Mouse (Mus musculus): ENCODE measurements around the gene Mcu. TPM values are rescaled to one million over a fixed set of nuclear protein-coding genes. Genes with fewer than 3 reads are reported as not detected.
A peak's percentile ranks its signal among the peaks of the same experiment; 100 is the strongest.

The Mcu gene
- polyA plus RNA-seq, 1 experiment from 2014 or later = 22.0 TPM

- Histone ChIP-seq H3K9me3 (replicated peaks) (no peaks in the 10 kb centered on the region), H3K4me1 (replicated peaks) (peaks cover 11% of the 10 kb centered on the region), H3K27ac (no peak overlapping the region), H3K27me3 (no peaks in the 10 kb centered on the region), H3K4me3 (no peak overlapping the region), H3K9ac (no peak overlapping the region), H3K36me3 (no peaks in the 10 kb centered on the region; the same call in 1 of the 2 replicates), H3K4me2 (no peak overlapping the region)
- ATAC-seq (replicated peaks; ENCODE audit: insufficient number of reproducible peaks, insufficient read depth, low FRiP score, low read depth) = no peak
- WGBS = 92% methylated on average over 1 of the region's 1 CpGs
Observed at GRCm38 (mm10) chr10:59581826-59582543, 34.5 kb downstream of the Mcu start.

- ATAC-seq (replicated peaks; ENCODE audit: insufficient number of reproducible peaks, insufficient read depth, low FRiP score, low read depth) = no peak
- H3K36me3 ChIP-seq = no peaks in the 10 kb centered on the region; the same call in 1 of the 2 replicates
- H3K4me2 ChIP-seq = no peak overlapping the region
- no peak overlapping the region for H3K27ac ChIP-seq
- no peaks in the 10 kb centered on the region for H3K27me3 ChIP-seq
- H3K9ac ChIP-seq = no peak overlapping the region
- no peak overlapping the region for H3K4me3 ChIP-seq
- H3K4me1 ChIP-seq (replicated peaks) = peaks cover 20% of the 10 kb centered on the region
- H3K9me3 ChIP-seq (replicated peaks) = no peaks in the 10 kb centered on the region
- WGBS = 90% methylated on average over 3 of the region's 3 CpGs
Observed at GRCm38 (mm10) chr10:59580593-59581149, 35.8 kb downstream of the Mcu start.

- Histone ChIP-seq H3K27ac (0 out of 2 replicates have a peak overlapping the region, but pooled peaks have one; percentile 39), H3K4me1 (replicated peaks) (peaks cover 20% of the 10 kb centered on the region), H3K9me3 (replicated peaks) (no peaks in the 10 kb centered on the region), H3K4me2 (no peak overlapping the region), H3K9ac (no peak overlapping the region), H3K27me3 (no peaks in the 10 kb centered on the region), H3K4me3 (no peak overlapping the region), H3K36me3 (no peaks in the 10 kb centered on the region; the same call in 1 of the 2 replicates)
- WGBS = 77% methylated on average over 3 of the region's 3 CpGs
- ATAC-seq (replicated peaks; ENCODE audit: insufficient number of reproducible peaks, insufficient read depth, low FRiP score, low read depth) = no peak
Observed at GRCm38 (mm10) chr10:59579645-59580044, 36.8 kb downstream of the Mcu start.

- H3K4me1 ChIP-seq (replicated peaks) = peaks cover 18% of the 10 kb centered on the region
- H3K36me3 ChIP-seq = peaks cover 2% of the 10 kb centered on the region; the same call in 1 of the 2 replicates
- 0 out of 2 replicates have a peak, but pooled peaks cover 3% of the 10 kb centered on the region for H3K9me3 ChIP-seq (replicated peaks)
- ATAC-seq (replicated peaks; ENCODE audit: insufficient number of reproducible peaks, insufficient read depth, low FRiP score, low read depth) = peak; percentile 82
- peak overlapping the region; percentile 78 for H3K27ac ChIP-seq
- no peaks in the 10 kb centered on the region for H3K27me3 ChIP-seq
- no peak overlapping the region for H3K4me2 ChIP-seq
- H3K4me3 ChIP-seq = no peak overlapping the region
- H3K9ac ChIP-seq = no peak overlapping the region
- WGBS = 54% methylated on average over 12 of the region's 12 CpGs
Observed at GRCm38 (mm10) chr10:59577871-59578801, 38.4 kb downstream of the Mcu start.

- no peak overlapping the region for H3K9ac ChIP-seq
- H3K27me3 ChIP-seq = no peaks in the 10 kb centered on the region
- 0 out of 2 replicates have a peak, but pooled peaks cover 3% of the 10 kb centered on the region for H3K9me3 ChIP-seq (replicated peaks)
- H3K27ac ChIP-seq = peak overlapping the region; percentile 78
- H3K4me3 ChIP-seq = no peak overlapping the region
- WGBS = 47% methylated on average over 5 of the region's 5 CpGs
- H3K4me2 ChIP-seq = no peak overlapping the region
- H3K4me1 ChIP-seq (replicated peaks) = peaks cover 18% of the 10 kb centered on the region
- H3K36me3 ChIP-seq = 0 out of 2 replicates have a peak, but pooled peaks cover 4% of the 10 kb centered on the region
- no peak for ATAC-seq (replicated peaks; ENCODE audit: insufficient number of reproducible peaks, insufficient read depth, low FRiP score, low read depth)
Observed at GRCm38 (mm10) chr10:59576305-59576704, 40.2 kb downstream of the Mcu start.

GRCm38 (mm10) chr10:59571964-59572363, 44.5 kb downstream of the Mcu start:
- H3K36me3 ChIP-seq = 0 out of 2 replicates have a peak, but pooled peaks cover 4% of the 10 kb centered on the region
- 0 out of 2 replicates have a peak, but pooled peaks cover 3% of the 10 kb centered on the region for H3K9me3 ChIP-seq (replicated peaks)
- H3K27ac ChIP-seq = peak overlapping the region; percentile 14
- no peak for ATAC-seq (replicated peaks; ENCODE audit: insufficient number of reproducible peaks, insufficient read depth, low FRiP score, low read depth)
- no peak overlapping the region for H3K4me3 ChIP-seq
- no peak overlapping the region for H3K4me2 ChIP-seq
- H3K27me3 ChIP-seq = no peaks in the 10 kb centered on the region
- H3K9ac ChIP-seq = no peak overlapping the region
- peaks cover 17% of the 10 kb centered on the region for H3K4me1 ChIP-seq (replicated peaks)
- WGBS = 68% methylated on average over 5 of the region's 5 CpGs

- peak; percentile 66 for ATAC-seq (replicated peaks; ENCODE audit: insufficient number of reproducible peaks, insufficient read depth, low FRiP score, low read depth)
- Histone ChIP-seq H3K27ac (peak overlapping the region; percentile 41; the same call in 1 of the 2 replicates), H3K4me2 (no peak overlapping the region), H3K9ac (no peak overlapping the region), H3K27me3 (no peaks in the 10 kb centered on the region), H3K36me3 (0 out of 2 replicates have a peak, but pooled peaks cover 4% of the 10 kb centered on the region), H3K4me1 (replicated peaks) (peaks cover 13% of the 10 kb centered on the region), H3K4me3 (no peak overlapping the region), H3K9me3 (replicated peaks) (0 out of 2 replicates have a peak, but pooled peaks cover 3% of the 10 kb centered on the region)
- WGBS = 77% methylated on average over 4 of the region's 4 CpGs
Observed at GRCm38 (mm10) chr10:59571273-59571672, 45.2 kb downstream of the Mcu start.

GRCm38 (mm10) chr10:59570780-59571179, 45.7 kb downstream of the Mcu start:
- no peaks in the 10 kb centered on the region for H3K27me3 ChIP-seq
- H3K36me3 ChIP-seq = 0 out of 2 replicates have a peak, but pooled peaks cover 4% of the 10 kb centered on the region
- ATAC-seq (replicated peaks; ENCODE audit: insufficient number of reproducible peaks, insufficient read depth, low FRiP score, low read depth) = no peak
- 0 out of 2 replicates have a peak, but pooled peaks cover 3% of the 10 kb centered on the region for H3K9me3 ChIP-seq (replicated peaks)
- 57% methylated on average over 2 of the region's 2 CpGs for WGBS
- H3K4me2 ChIP-seq = no peak overlapping the region
- H3K27ac ChIP-seq = peak overlapping the region; percentile 61
- H3K4me3 ChIP-seq = no peak overlapping the region
- peaks cover 9% of the 10 kb centered on the region for H3K4me1 ChIP-seq (replicated peaks)
- no peak overlapping the region for H3K9ac ChIP-seq

GRCm38 (mm10) chr10:59570360-59570759, 46.1 kb downstream of the Mcu start:
- 79% methylated on average over 6 of the region's 6 CpGs for WGBS
- 0 out of 2 replicates have a peak, but pooled peaks cover 3% of the 10 kb centered on the region for H3K9me3 ChIP-seq (replicated peaks)
- H3K4me1 ChIP-seq (replicated peaks) = peaks cover 9% of the 10 kb centered on the region
- H3K27me3 ChIP-seq = no peaks in the 10 kb centered on the region
- no peak for ATAC-seq (replicated peaks; ENCODE audit: insufficient number of reproducible peaks, insufficient read depth, low FRiP score, low read depth)
- peak overlapping the region; percentile 61 for H3K27ac ChIP-seq
- H3K9ac ChIP-seq = no peak overlapping the region
- 0 out of 2 replicates have a peak, but pooled peaks cover 4% of the 10 kb centered on the region for H3K36me3 ChIP-seq
- H3K4me2 ChIP-seq = no peak overlapping the region
- no peak overlapping the region for H3K4me3 ChIP-seq

GRCm38 (mm10) chr10:59569481-59569869, 47.0 kb downstream of the Mcu start:
- WGBS = 87% methylated on average over 1 of the region's 1 CpGs
- Histone ChIP-seq H3K4me1 (replicated peaks) (peaks cover 9% of the 10 kb centered on the region), H3K9ac (no peak overlapping the region), H3K9me3 (replicated peaks) (0 out of 2 replicates have a peak, but pooled peaks cover 3% of the 10 kb centered on the region), H3K36me3 (0 out of 2 replicates have a peak, but pooled peaks cover 4% of the 10 kb centered on the region), H3K4me2 (no peak overlapping the region), H3K27me3 (no peaks in the 10 kb centered on the region), H3K4me3 (no peak overlapping the region), H3K27ac (no peak overlapping the region)
- no peak for ATAC-seq (replicated peaks; ENCODE audit: insufficient number of reproducible peaks, insufficient read depth, low FRiP score, low read depth)
